Mouse (Mus musculus) limb, embryonic 12.5 days (tissue): Measurements from ENCODE around the gene Tenm2. TPM values are rescaled to one million over a fixed set of nuclear protein-coding genes. Genes with fewer than 3 reads are reported as not detected.

Experiments used
- ATAC-seq: fragments of 200-750 bp; cut with Nextera tagmentation; 2 replicates; pipeline ENCODE4 v1.8.0; 2017; ENCODE audit warnings: low read depth, moderate TSS enrichment; ENCODE audit not compliant: insufficient number of reproducible peaks, insufficient read depth, low FRiP score, low TSS enrichment
- H3K27ac ChIP-seq: fragments of 300-500 bp; sonication (generic); 2 replicates; pipeline ENCODE4 v1.5.1; 2016; ENCODE audit warnings: mild to moderate bottlenecking, moderate library complexity
- H3K27me3 ChIP-seq: fragments of 300-500 bp; sonication (generic); 2 replicates; pipeline ENCODE4 v1.6.1; 2016; ENCODE audit warnings: mild to moderate bottlenecking, moderate library complexity
- H3K36me3 ChIP-seq: fragments of 300-500 bp; sonication (generic); 2 replicates; pipeline ENCODE4 v1.6.1; 2016; ENCODE audit warnings: mild to moderate bottlenecking, moderate library complexity
- H3K4me1 ChIP-seq: fragments of 300-500 bp; sonication (generic); replicated peaks from 2 replicates; pipeline ENCODE4 v1.6.1; 2016
- H3K4me2 ChIP-seq: fragments of 300-500 bp; sonication (generic); 2 replicates; pipeline ENCODE4 v1.6.1; 2016; ENCODE audit warnings: mild to moderate bottlenecking, moderate library complexity
- H3K4me3 ChIP-seq: fragments of 300-500 bp; sonication (generic); replicated peaks from 2 replicates; pipeline ENCODE4 v1.5.1; 2016; ENCODE audit warnings: mild to moderate bottlenecking
- H3K9ac ChIP-seq: fragments of 300-500 bp; sonication (generic); replicated peaks from 2 replicates; pipeline ENCODE4 v1.6.1; 2016; ENCODE audit warnings: mild to moderate bottlenecking, moderate library complexity
- H3K9me3 ChIP-seq: fragments of 300-500 bp; sonication (generic); 2 replicates; pipeline ENCODE4 v1.6.1; 2016; ENCODE audit warnings: mild to moderate bottlenecking, moderate library complexity
- WGBS: fragments of 180-500 bp; shearing (Covaris S2); methylation state at CpG from one replicate; pipeline ENCODE4 v1.1.7; 2016; 5-methylcytosine and 5-hydroxymethylcytosine counted together
- polyA plus RNA-seq: library from polyadenylated mRNA; unstranded; fragments of >200 nt; fragmentation: Nextera tagmentation; extraction: Ambion mirVana; gene quantifications from 2 replicates; pipeline ENCODE4 v1.2.1, GENCODE M21; 2016

The Tenm2 gene
- polyA plus RNA-seq, 1 experiment from 2014 or later: 0.94 TPM

- no peak overlapping the region for H3K4me2 ChIP-seq
- H3K9me3 ChIP-seq: no peaks in the 10 kb centered on the region
- no peak for ATAC-seq
- 55% methylated on average over 1 of the region's 1 CpGs for WGBS
- H3K27me3 ChIP-seq: no peaks in the 10 kb centered on the region
- H3K9ac ChIP-seq: no peak overlapping the region
- no peak overlapping the region for H3K27ac ChIP-seq
- no peaks in the 10 kb centered on the region for H3K36me3 ChIP-seq
- no peaks in the 10 kb centered on the region for H3K4me1 ChIP-seq
- no peak overlapping the region for H3K4me3 ChIP-seq
Observed at GRCm38 (mm10) chr11:36350264-36350663, 885.5 kb downstream of the Tenm2 start.

- Histone ChIP-seq H3K9ac (no peak overlapping the region), H3K4me1 (no peaks in the 10 kb centered on the region), H3K27me3 (no peaks in the 10 kb centered on the region), H3K4me3 (no peak overlapping the region), H3K9me3 (no peaks in the 10 kb centered on the region), H3K27ac (no peak overlapping the region), H3K36me3 (no peaks in the 10 kb centered on the region), H3K4me2 (no peak overlapping the region)
- no peak for ATAC-seq
- 34% methylated on average over 2 of the region's 2 CpGs for WGBS
Observed at GRCm38 (mm10) chr11:36349856-36350255, 885.9 kb downstream of the Tenm2 start.

GRCm38 (mm10) chr11:36341799-36342198 lies 894.0 kb downstream of the Tenm2 start:
- H3K27ac ChIP-seq: no peak overlapping the region
- H3K9ac ChIP-seq: no peak overlapping the region
- no peak for ATAC-seq
- H3K4me3 ChIP-seq: no peak overlapping the region
- 93% methylated on average over 3 of the region's 3 CpGs for WGBS
- no peaks in the 10 kb centered on the region for H3K36me3 ChIP-seq
- H3K9me3 ChIP-seq: no peaks in the 10 kb centered on the region
- H3K27me3 ChIP-seq: no peaks in the 10 kb centered on the region
- H3K4me1 ChIP-seq: no peaks in the 10 kb centered on the region
- H3K4me2 ChIP-seq: no peak overlapping the region

- 84% methylated on average over 4 of the region's 4 CpGs for WGBS
Observed at GRCm38 (mm10) chr11:36338424-36338823, 897.3 kb downstream of the Tenm2 start.

GRCm38 (mm10) chr11:36337063-36337462 lies 898.7 kb downstream of the Tenm2 start:
- 88% methylated on average over 6 of the region's 6 CpGs for WGBS
- Histone ChIP-seq H3K9me3 (no peaks in the 10 kb centered on the region), H3K4me2 (no peak overlapping the region), H3K4me1 (peaks cover 17% of the 10 kb centered on the region), H3K4me3 (no peak overlapping the region), H3K36me3 (no peaks in the 10 kb centered on the region), H3K27ac (no peak overlapping the region), H3K9ac (no peak overlapping the region), H3K27me3 (no peaks in the 10 kb centered on the region)
- ATAC-seq: no peak

More at GRCm38 (mm10) chr11:36338424-36338823, 897.3 kb downstream of the Tenm2 start:
- H3K36me3 ChIP-seq: no peaks in the 10 kb centered on the region
- no peaks in the 10 kb centered on the region for H3K27me3 ChIP-seq
- no peak overlapping the region for H3K4me2 ChIP-seq
- peaks cover 14% of the 10 kb centered on the region for H3K4me1 ChIP-seq
- ATAC-seq: no peak
- no peak overlapping the region for H3K27ac ChIP-seq
- H3K4me3 ChIP-seq: no peak overlapping the region
- no peaks in the 10 kb centered on the region for H3K9me3 ChIP-seq
- no peak overlapping the region for H3K9ac ChIP-seq

- H3K9ac ChIP-seq: no peak overlapping the region; the same call in 1 of the 2 replicates
- H3K9me3 ChIP-seq: no peaks in the 10 kb centered on the region
- no peaks in the 10 kb centered on the region for H3K36me3 ChIP-seq
- peaks cover 35% of the 10 kb centered on the region for H3K4me1 ChIP-seq
- no peak for ATAC-seq
- H3K4me2 ChIP-seq: no peak overlapping the region
- WGBS: 70% methylated on average over 5 of the region's 5 CpGs
- no peak overlapping the region for H3K4me3 ChIP-seq
- no peak overlapping the region for H3K27ac ChIP-seq
- no peaks in the 10 kb centered on the region for H3K27me3 ChIP-seq
Observed at GRCm38 (mm10) chr11:36335147-36335546, 900.6 kb downstream of the Tenm2 start.

GRCm38 (mm10) chr11:36334100-36334735 lies 901.5 kb downstream of the Tenm2 start:
- H3K36me3 ChIP-seq: no peaks in the 10 kb centered on the region
- H3K27ac ChIP-seq: peak overlapping the region; percentile 50; the same call in 1 of the 2 replicates
- peak overlapping the region; percentile 4 for H3K4me2 ChIP-seq
- H3K4me1 ChIP-seq: peaks cover 37% of the 10 kb centered on the region
- H3K27me3 ChIP-seq: no peaks in the 10 kb centered on the region
- no peak overlapping the region for H3K9ac ChIP-seq
- H3K9me3 ChIP-seq: no peaks in the 10 kb centered on the region
- 2% methylated on average over 7 of the region's 7 CpGs for WGBS
- H3K4me3 ChIP-seq: no peak overlapping the region
- ATAC-seq: peak; percentile 56

- 36% methylated on average over 12 of the region's 12 CpGs for WGBS
- peaks cover 37% of the 10 kb centered on the region for H3K4me1 ChIP-seq
- ATAC-seq: no peak
Observed at GRCm38 (mm10) chr11:36332222-36332621, 903.5 kb downstream of the Tenm2 start.

GRCm38 (mm10) chr11:36331408-36332178 lies 904.2 kb downstream of the Tenm2 start:
- Histone ChIP-seq H3K27me3 (no peaks in the 10 kb centered on the region), H3K36me3 (no peaks in the 10 kb centered on the region), H3K9me3 (no peaks in the 10 kb centered on the region), H3K4me1 (peaks cover 37% of the 10 kb centered on the region), H3K4me2 (no peak overlapping the region), H3K9ac (no peak overlapping the region), H3K27ac (no peak overlapping the region), H3K4me3 (no peak overlapping the region)
- 60% methylated on average over 13 of the region's 13 CpGs for WGBS
- ATAC-seq: no peak

More at GRCm38 (mm10) chr11:36332222-36332621, 903.5 kb downstream of the Tenm2 start:
- no peak overlapping the region for H3K4me3 ChIP-seq
- H3K27ac ChIP-seq: no peak overlapping the region
- H3K9ac ChIP-seq: no peak overlapping the region
- H3K9me3 ChIP-seq: no peaks in the 10 kb centered on the region
- H3K4me2 ChIP-seq: no peak overlapping the region
- H3K36me3 ChIP-seq: no peaks in the 10 kb centered on the region
- no peaks in the 10 kb centered on the region for H3K27me3 ChIP-seq

GRCm38 (mm10) chr11:36327243-36327642 lies 908.5 kb downstream of the Tenm2 start:
- H3K4me1 ChIP-seq: peaks cover 24% of the 10 kb centered on the region
- 89% methylated on average over 5 of the region's 5 CpGs for WGBS
- no peak overlapping the region for H3K4me3 ChIP-seq
- H3K36me3 ChIP-seq: no peaks in the 10 kb centered on the region
- H3K9ac ChIP-seq: no peak overlapping the region
- ATAC-seq: no peak
- no peak overlapping the region for H3K4me2 ChIP-seq
- H3K9me3 ChIP-seq: no peaks in the 10 kb centered on the region
- H3K27ac ChIP-seq: no peak overlapping the region
- no peaks in the 10 kb centered on the region for H3K27me3 ChIP-seq

GRCm38 (mm10) chr11:36309317-36309716 lies 926.4 kb downstream of the Tenm2 start:
- no peaks in the 10 kb centered on the region for H3K9me3 ChIP-seq
- ATAC-seq: no peak
- H3K36me3 ChIP-seq: no peaks in the 10 kb centered on the region
- H3K4me2 ChIP-seq: no peak overlapping the region
- H3K27me3 ChIP-seq: 0 out of 2 replicates have a peak, but pooled peaks cover 3% of the 10 kb centered on the region
- H3K27ac ChIP-seq: no peak overlapping the region
- H3K4me3 ChIP-seq: no peak overlapping the region
- no peak overlapping the region for H3K9ac ChIP-seq
- 60% methylated on average over 4 of the region's 4 CpGs for WGBS
- H3K4me1 ChIP-seq: no peaks in the 10 kb centered on the region; the same call in 1 of the 2 replicates
